Mouse (Mus musculus): ENCODE results near the gene Ddx21.
"Not testable (repeated sequence)": the region's sequence is repeated elsewhere in the genome, so short reads cannot be mapped to it uniquely, and the experiment has no call there.

The Ddx21 gene

GRCm38 (mm10) chr10:62602177-62603040, at the start of gene Ddx21:
TSS of gene Ddx21 (minus strand) at chr10:62602281.
- DNase-seq = peak; percentile 81 to 83

GRCm38 (mm10) chr10:62650881-62651810, 49.1 kb upstream of the Ddx21 start, which contains the start of gene Ddx50:
TSS of gene Ddx50 (minus strand) at chr10:62651218.
- DNase-seq = peak; percentile 98 to 99

GRCm38 (mm10) chr10:62650358-62650782, 48.3 kb upstream of the Ddx21 start:
- DNase-seq = no peak

- no peak for DNase-seq
Measured at GRCm38 (mm10) chr10:62604161-62604560, 2.1 kb upstream of the Ddx21 start.

GRCm38 (mm10) chr10:62603233-62604030, 1.4 kb upstream of the Ddx21 start:
- DNase-seq = no peak

- no peak for DNase-seq
Measured at GRCm38 (mm10) chr10:62601833-62602176, 276 bp downstream of the Ddx21 start.

GRCm38 (mm10) chr10:62601053-62601791, 859 bp downstream of the Ddx21 start:
- DNase-seq = no peak

GRCm38 (mm10) chr10:62600056-62600455, 2.0 kb downstream of the Ddx21 start:
- DNase-seq = no peak

- DNase-seq = not testable (repeated sequence)
Measured at GRCm38 (mm10) chr10:62599311-62599710, 2.8 kb downstream of the Ddx21 start.

GRCm38 (mm10) chr10:62592496-62592895, 9.6 kb downstream of the Ddx21 start:
- DNase-seq = no peak

- DNase-seq = peak; percentile 44 to 74
Measured at GRCm38 (mm10) chr10:62590200-62590599, 11.9 kb downstream of the Ddx21 start.

GRCm38 (mm10) chr10:62588616-62589015, 13.5 kb downstream of the Ddx21 start:
- no peak for DNase-seq

- DNase-seq = no peak
Measured at GRCm38 (mm10) chr10:62583245-62583644, 18.8 kb downstream of the Ddx21 start.

- no peak for DNase-seq
Measured at GRCm38 (mm10) chr10:62582701-62583100, 19.4 kb downstream of the Ddx21 start.

GRCm38 (mm10) chr10:62582263-62582662, 19.8 kb downstream of the Ddx21 start:
- no peak for DNase-seq

- DNase-seq = not testable (repeated sequence)
Measured at GRCm38 (mm10) chr10:62579129-62579528, 23.0 kb downstream of the Ddx21 start.

- DNase-seq = peak; percentile 92 to 95
Measured at GRCm38 (mm10) chr10:62578338-62579100, 23.6 kb downstream of the Ddx21 start, which contains the start of gene Kif1bp. TSS of gene Kif1bp (minus strand) at chr10:62578457.

- peak; percentile 39 to 50 for DNase-seq
Measured at GRCm38 (mm10) chr10:62577673-62578337, 24.3 kb downstream of the Ddx21 start.

GRCm38 (mm10) chr10:62575001-62575400, 27.1 kb downstream of the Ddx21 start:
- DNase-seq = no peak
